Mouse (Mus musculus): ENCODE measurements at regions not wholly inside any gene's neighbourhood (a gene's known extent, or its start where the extent isn't known, plus 50 kb on each side); places are given as distances from the start of the nearest gene placed in this dataset.

- DNase-seq (ENCODE audit: low spot score): no peak
Measured at GRCm38 (mm10) chr2:11853210-11853973, 75.7 kb downstream of the Ankrd16 start.

DNA sequence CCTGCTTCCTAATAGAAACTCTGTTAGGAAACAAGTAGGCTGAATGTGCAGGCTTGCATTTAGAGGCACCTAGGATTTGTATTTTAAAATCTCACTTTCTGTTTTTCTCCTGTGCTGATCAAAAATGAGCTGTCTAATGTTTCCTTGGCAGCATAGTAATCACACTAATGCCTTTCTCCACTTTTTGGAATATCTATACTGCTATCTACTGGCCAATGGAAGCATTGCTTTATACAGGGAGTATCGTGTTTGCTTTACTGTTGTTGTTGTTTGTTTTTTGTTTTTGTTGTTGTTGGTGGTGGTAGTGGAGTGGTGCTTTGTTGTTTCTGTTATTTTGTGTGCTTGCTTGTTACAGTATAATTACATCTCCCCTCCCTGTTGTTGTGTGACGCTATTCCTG lies 92.3 kb downstream of the Ankrd16 start:
- DNase-seq (ENCODE audit: low spot score): no peak

GRCm38 (mm10) chr2:11880005-11880404 lies 102.3 kb downstream of the Ankrd16 start:
- DNase-seq (ENCODE audit: low spot score): no peak

DNA sequence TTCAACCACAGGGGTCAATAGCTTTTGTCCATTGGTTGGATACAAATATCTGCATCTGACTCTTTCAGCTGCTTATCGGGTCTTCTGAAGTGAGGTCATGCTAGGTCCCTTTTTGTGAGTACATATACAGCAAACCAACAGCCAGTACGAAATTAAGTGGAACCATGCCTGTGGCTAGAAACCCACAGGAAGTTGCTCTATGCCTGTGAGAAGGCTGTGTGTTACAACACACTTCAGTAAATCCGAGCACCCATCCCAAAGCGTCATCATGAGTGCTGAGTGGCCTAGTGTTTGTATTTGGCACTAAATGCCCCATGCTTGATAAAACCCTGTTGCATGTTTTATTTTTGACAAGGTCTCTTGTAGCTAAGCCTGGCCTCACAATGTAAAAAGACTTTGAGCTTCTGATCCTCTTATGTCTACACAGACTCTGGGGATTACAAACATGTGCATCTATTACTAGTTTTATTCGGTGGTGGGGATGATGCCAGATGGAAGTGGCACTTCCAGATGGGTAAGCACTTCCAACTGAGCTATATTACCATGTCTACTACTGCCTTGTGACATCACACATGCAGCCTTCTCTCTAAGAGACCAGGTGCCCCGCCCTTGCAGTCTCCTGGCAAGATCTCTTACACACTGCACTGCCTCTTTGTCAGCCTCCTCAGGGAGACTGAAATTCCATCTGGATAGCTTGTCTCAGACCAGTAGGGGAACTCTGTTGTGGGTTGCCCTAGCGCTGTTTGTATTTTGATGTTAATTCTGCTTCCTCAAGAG lies 117.3 kb downstream of the Ankrd16 start:
- DNase-seq (ENCODE audit: low spot score): no peak

GRCm38 (mm10) chr2:11899698-11900660 lies 122.3 kb downstream of the Ankrd16 start:
- DNase-seq (ENCODE audit: low spot score): no peak

GRCm38 (mm10) chr2:11914782-11915181 lies 137.1 kb downstream of the Ankrd16 start:
- no peak for DNase-seq (ENCODE audit: low spot score)

DNA sequence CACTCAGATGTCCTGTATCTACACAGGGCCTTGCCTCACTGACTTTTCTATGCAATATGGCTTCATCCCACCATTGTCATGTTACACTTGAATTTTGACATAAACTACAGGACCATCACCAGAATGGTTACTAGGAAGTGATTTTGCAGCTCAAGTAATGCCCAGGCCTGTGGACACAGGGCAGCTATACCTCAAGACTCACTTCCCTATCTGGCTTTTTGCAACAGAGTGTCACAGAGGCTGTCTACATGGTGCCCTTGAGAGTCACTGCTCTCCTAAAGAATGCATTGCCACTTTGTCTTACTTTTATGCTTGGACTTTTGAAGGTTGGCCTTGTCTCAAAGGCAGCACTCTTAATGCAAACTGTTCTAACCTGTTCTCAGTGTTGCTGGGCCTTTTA lies 139.7 kb downstream of the Ankrd16 start:
- no peak for DNase-seq (ENCODE audit: low spot score)

- no peak for DNase-seq (ENCODE audit: low spot score)
Measured at GRCm38 (mm10) chr2:11918070-11918469, 140.4 kb downstream of the Ankrd16 start.

DNA sequence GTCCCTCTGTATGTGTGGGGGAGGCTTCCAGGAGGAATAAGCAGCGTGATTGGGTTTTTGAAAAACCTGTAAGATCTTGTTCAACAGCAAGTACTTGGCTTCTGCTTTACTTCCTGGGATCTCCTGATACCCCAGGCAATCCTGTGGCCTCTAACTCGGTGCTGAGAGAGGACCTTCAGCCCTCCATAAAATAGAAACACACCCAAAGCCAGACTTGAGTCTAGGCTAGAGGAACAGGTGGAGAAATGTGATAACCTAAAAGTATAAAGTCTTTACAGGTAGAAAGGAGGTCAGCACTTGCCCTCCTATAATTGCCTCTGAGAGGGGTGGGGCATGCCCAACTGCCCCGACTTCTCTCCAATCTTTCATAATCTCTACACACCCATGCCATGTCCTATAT lies 183.1 kb downstream of the Ankrd16 start:
- DNase-seq (ENCODE audit: low spot score): no peak

GRCm38 (mm10) chr2:11965374-11965773 lies 187.7 kb downstream of the Ankrd16 start:
- no peak for DNase-seq (ENCODE audit: low spot score)

DNA sequence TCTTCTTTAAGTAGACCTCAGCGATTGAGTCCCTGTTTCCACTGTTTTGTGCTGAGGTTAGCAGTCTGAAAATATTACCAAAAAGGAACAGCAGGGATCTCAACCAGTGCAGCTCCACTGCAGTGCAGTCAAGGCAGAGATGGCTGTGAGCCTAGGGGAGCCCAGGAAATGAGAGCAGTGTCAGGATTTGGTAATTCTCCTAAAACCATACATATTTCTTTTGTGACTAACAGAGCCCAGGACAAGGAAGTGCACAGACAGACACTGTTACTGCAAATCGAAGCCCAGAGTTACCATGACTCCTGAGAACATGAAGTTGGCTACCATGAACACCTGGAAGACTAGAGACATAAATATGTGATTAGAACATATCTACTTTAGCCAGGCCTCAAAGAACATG lies 189.3 kb downstream of the Ankrd16 start:
- no peak for DNase-seq (ENCODE audit: low spot score)

DNA sequence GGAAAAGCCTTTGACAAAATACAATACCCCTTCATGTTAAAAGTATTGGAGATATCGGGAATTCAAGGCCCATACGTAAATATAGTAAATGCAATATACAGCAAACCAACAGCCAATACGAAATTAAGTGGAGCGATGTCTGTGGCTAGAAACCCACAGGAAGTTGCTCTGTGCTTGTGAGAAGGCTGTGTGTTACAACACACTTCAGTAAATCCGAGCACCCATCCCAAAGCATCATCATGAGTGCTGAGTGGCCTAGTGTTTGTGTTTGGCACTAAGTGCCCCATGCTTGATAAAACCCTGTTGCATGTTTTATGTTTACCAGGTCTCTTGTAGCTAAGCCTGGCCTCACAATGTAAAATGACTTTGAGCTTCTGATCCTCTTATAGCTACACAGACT lies 194.3 kb downstream of the Ankrd16 start:
- DNase-seq (ENCODE audit: low spot score): no peak

DNA sequence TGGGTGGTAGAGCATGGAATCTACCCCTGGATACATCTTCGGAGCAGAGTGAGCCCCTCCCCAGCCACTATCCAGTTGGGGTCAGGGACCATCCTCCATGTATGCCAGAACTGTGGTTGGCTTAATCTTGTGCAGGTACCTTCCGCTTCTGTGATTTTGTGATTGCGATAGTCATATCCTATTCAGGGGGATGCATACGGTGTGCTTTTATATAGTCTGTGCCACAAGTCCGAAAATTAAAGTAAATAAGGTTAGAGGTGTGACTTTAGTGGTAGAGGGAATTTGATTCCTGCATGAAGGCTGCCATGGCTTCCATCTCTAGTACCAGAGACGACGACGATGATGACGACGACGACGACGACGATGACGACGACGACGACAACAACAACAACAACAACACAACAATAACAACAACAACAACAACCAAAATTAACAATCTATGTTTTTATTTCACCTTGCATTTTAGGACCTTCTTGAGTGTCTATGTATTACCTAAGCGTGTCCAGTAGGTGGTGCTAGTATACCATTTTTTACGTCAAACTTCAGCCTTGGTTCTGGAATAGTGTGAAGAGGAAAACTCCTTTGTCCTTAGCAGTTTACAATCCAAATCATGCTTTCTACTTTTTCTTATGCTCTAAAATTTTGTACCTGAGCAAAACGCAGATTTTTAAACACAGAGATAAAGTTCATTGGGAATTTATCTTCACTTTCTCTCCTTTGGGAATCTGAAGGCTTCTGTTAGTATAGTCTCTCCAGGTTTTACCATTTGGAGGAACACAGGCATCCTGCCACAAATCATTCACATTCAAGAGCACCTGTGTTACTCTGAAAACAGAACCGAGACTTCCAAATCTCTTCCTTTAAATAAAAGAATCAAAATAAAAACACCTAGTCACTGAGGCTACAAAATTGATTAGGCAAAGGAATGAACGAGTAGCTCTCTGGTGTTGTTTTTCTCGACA lies 224.5 kb downstream of the Ankrd16 start:
- no peak for DNase-seq (ENCODE audit: low spot score)

DNA sequence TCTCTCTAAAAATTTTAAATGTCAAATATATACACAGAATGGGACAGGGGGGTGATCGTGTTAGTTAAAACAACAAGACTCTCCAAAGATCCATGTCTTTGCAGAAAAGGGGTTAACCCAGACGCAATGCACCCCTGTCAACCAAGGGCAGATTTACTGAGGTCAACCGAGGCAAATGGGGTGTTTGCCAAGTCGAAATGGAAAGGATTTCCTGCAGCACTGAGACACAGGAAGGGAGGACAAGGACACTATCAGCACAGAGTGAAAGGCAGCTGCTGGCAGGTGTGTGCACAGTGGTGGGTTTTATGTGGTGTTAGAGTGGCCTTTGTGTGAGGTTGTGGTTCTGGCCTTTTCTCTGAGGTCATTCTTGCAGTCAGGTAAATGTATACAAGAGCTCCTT lies 226.7 kb downstream of the Ankrd16 start:
- DNase-seq (ENCODE audit: low spot score): no peak

DNA sequence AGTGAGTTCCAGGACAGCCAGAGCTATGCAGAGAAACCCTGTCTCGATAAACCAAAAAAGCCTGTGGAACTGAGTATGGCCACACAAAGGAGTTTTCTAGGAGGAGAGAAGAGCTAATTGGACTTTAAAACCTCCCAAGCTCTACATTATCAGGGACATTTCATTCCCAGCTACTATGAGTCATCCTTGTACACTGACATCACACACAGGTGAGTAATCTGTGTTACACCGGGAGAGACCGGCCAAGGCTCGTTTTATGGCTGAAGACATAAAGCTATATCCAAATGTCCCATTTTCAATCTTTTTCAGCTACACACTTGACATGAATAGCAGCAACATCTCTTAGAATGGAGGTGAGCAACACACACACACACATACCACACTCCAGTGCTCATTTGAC lies 229.5 kb downstream of the Ankrd16 start:
- DNase-seq (ENCODE audit: low spot score): no peak

GRCm38 (mm10) chr2:12011441-12011840 lies 233.8 kb downstream of the Ankrd16 start:
- no peak for DNase-seq (ENCODE audit: low spot score)

- no peak for DNase-seq (ENCODE audit: low spot score)
Measured at GRCm38 (mm10) chr2:12019607-12020006, 241.9 kb downstream of the Ankrd16 start.

GRCm38 (mm10) chr2:12023402-12024111 lies 245.9 kb downstream of the Ankrd16 start:
- DNase-seq (ENCODE audit: low spot score): peak; percentile 22

DNA sequence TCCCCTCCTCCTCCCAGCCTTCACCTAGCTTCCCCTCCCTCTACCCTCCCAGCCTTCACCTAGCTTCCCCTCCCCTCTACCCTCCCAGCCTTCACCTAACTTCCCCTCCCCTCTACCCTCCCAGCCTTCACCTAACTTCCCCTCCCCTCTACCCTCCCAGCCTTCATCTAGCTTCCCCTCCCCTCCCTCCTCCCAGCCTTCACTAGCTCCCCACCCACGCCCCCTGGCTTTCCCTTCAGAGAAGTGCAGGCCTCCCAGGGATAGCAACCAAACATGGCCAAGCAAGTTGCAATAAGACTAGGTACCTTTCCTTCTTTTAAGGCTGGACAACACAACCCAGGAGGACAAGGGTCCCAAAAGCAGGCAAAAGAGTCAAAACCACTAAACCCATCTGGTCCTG lies 248.5 kb downstream of the Ankrd16 start:
- DNase-seq (ENCODE audit: low spot score): no peak

GRCm38 (mm10) chr2:12033518-12034322 lies 256.0 kb downstream of the Ankrd16 start:
- no peak for DNase-seq (ENCODE audit: low spot score)
